Mouse (Mus musculus) testis, adult 2 months (tissue): ENCODE data around the gene Iqgap2. TPM values are rescaled to one million over a fixed set of nuclear protein-coding genes. Genes with fewer than 3 reads are reported as not detected.
A peak's percentile ranks its signal among the peaks of the same experiment; 100 is the strongest.

Experiments used
- H3K27ac ChIP-seq: fragments of 200-500 bp; 2 replicates; pipeline ENCODE4 v1.5.1; 2012; ENCODE audit warnings: low read depth, low read length; ENCODE audit not compliant: control insufficient read depth, insufficient read depth
- H3K27me3 ChIP-seq: fragments of 200-500 bp; 2 replicates; pipeline ENCODE4 v1.6.1; 2012; ENCODE audit warnings: mild to moderate bottlenecking, low read length, moderate library complexity; ENCODE audit not compliant: control insufficient read depth, insufficient read depth
- H3K36me3 ChIP-seq: fragments of 200-500 bp; 2 replicates; pipeline ENCODE4 v1.6.1; 2012; ENCODE audit warnings: mild to moderate bottlenecking, low read length; ENCODE audit not compliant: control insufficient read depth, insufficient read depth
- H3K4me1 ChIP-seq: fragments of 200-500 bp; 2 replicates; pipeline ENCODE4 v1.6.1; 2012; ENCODE audit warnings: low read length; ENCODE audit not compliant: control insufficient read depth, insufficient read depth
- H3K4me3 ChIP-seq: fragments of 200-500 bp; 2 replicates; pipeline ENCODE4 v1.5.1; 2012; ENCODE audit warnings: low read depth, mild to moderate bottlenecking, low read length, moderate library complexity, mixed read lengths; ENCODE audit not compliant: control insufficient read depth
- CTCF ChIP-seq: fragments of 200-500 bp; IDR thresholded peaks from 2 replicates; pipeline ENCODE4 v1.5.1; 2012; ENCODE audit warnings: low read depth, mild to moderate bottlenecking, inconsistent platforms, low read length, moderate library complexity; ENCODE audit not compliant: control insufficient read depth, insufficient read depth, insufficient replicate concordance
- POLR2A ChIP-seq: fragments of 200-500 bp; IDR thresholded peaks from 2 replicates; pipeline ENCODE4 v1.6.1; 2012; ENCODE audit warnings: low read depth, mild to moderate bottlenecking, inconsistent platforms, low read length, moderate library complexity; ENCODE audit not compliant: control insufficient read depth
- polyA plus RNA-seq: library from polyadenylated mRNA; depleted of rRNA; stranded (reverse); fragments of >200 nt; gene quantifications from 2 replicates; pipeline ENCODE4 v1.2.3, GENCODE M21; 2012

Iqgap2 gene
- polyA plus RNA-seq, 1 experiment: 2.9 TPM

DNA sequence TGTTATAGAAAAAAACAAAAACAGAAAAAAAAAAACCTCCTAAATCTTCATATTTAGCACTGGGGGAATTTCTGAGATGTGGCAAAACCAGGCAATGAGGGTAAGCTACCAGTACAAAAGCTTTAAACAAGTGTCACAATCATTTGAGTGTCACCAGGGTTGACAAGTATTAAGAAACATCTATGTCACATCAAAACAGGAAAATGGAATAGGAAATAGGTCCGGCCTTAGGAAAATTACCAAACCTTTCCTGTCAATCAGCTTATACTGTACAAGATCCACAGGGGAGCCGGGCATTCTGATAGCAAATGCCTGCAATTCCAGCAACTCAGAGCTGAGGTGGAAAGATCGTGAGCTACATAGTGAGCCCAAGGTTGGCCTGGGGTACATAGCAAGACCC lies 46.8 kb downstream of the Iqgap2 start:
- Histone ChIP-seq H3K27me3 (no peaks in the 10 kb centered on the region), H3K4me1 (no peaks in the 10 kb centered on the region), H3K27ac (no peak overlapping the region), H3K4me3 (no peak overlapping the region), H3K36me3 (no peaks in the 10 kb centered on the region)
- TF ChIP-seq CTCF (no peak), POLR2A (no peak)

GRCm38 (mm10) chr13:95843411-95844026 lies 48.2 kb downstream of the Iqgap2 start:
- no peak overlapping the region for H3K4me3 ChIP-seq
- no peak overlapping the region for H3K27ac ChIP-seq
- no peaks in the 10 kb centered on the region for H3K36me3 ChIP-seq
- no peaks in the 10 kb centered on the region for H3K27me3 ChIP-seq
- TF ChIP-seq CTCF (no peak), POLR2A (no peak)
- H3K4me1 ChIP-seq: no peaks in the 10 kb centered on the region

- Histone ChIP-seq H3K27me3 (no peaks in the 10 kb centered on the region), H3K27ac (no peak overlapping the region), H3K4me3 (no peak overlapping the region), H3K4me1 (no peaks in the 10 kb centered on the region), H3K36me3 (no peaks in the 10 kb centered on the region)
- TF ChIP-seq CTCF: no peak
- TF ChIP-seq POLR2A: no peak
Observed at GRCm38 (mm10) chr13:95842803-95843202, 48.9 kb downstream of the Iqgap2 start.

- H3K27me3 ChIP-seq: no peaks in the 10 kb centered on the region
- no peaks in the 10 kb centered on the region for H3K36me3 ChIP-seq
Observed at GRCm38 (mm10) chr13:95841946-95842345, 49.8 kb downstream of the Iqgap2 start.

DNA sequence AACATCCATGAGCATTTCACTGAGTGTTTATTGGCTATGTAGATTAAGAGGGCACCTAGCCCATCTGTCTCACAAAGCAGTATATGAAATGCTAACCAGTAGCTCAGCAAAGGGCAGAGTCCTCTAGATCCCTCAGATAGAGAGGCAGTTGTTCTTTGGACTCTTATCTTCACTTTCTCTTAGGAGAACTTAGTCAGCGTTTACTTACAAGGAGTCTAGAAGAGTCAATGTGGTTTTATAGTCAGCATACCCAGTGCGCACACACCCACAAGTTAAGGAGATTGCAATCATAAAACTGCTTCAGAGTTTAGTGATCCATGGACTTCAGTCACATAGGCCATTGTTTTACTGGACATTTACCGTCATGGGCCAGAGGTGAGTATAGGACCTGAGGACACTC lies 54.8 kb downstream of the Iqgap2 start:
- Histone ChIP-seq H3K27me3 (no peaks in the 10 kb centered on the region), H3K36me3 (no peaks in the 10 kb centered on the region), H3K4me3 (no peak overlapping the region), H3K27ac (no peak overlapping the region), H3K4me1 (no peaks in the 10 kb centered on the region)
- TF ChIP-seq CTCF: no peak

More at GRCm38 (mm10) chr13:95841946-95842345, 49.8 kb downstream of the Iqgap2 start:
- no peak overlapping the region for H3K4me3 ChIP-seq
- no peak overlapping the region for H3K27ac ChIP-seq
- no peak for TF ChIP-seq POLR2A
- H3K4me1 ChIP-seq: no peaks in the 10 kb centered on the region

DNA sequence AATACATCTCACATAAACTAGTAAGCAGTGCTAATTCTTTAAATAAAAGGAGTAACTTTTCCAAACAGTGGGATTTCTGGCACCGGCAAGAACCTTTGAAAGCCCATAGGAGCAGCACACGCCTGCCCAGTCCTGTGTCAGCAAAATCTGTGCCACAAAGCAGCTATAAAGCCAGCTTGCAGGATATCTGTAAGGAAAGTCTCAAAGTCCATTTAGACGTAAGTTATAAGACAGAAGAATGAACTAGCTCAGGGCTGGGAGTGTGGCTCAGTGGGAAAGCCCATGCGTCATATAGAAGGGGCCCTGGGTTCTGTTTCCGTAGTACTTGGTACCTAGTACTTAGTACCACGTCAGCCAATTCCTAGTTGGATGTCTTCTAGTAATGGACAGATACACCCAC lies 58.2 kb downstream of the Iqgap2 start:
- TF ChIP-seq CTCF (no peak), POLR2A (no peak)

GRCm38 (mm10) chr13:95832712-95833111 lies 59.0 kb downstream of the Iqgap2 start:
- H3K4me1 ChIP-seq: no peaks in the 10 kb centered on the region
- H3K4me3 ChIP-seq: no peak overlapping the region
- H3K36me3 ChIP-seq: no peaks in the 10 kb centered on the region
- H3K27ac ChIP-seq: no peak overlapping the region
- TF ChIP-seq CTCF: no peak
- TF ChIP-seq POLR2A: no peak
- H3K27me3 ChIP-seq: no peaks in the 10 kb centered on the region

More for the DNA sequence above, 58.2 kb downstream of the Iqgap2 start:
- no peaks in the 10 kb centered on the region for H3K36me3 ChIP-seq
- no peak overlapping the region for H3K27ac ChIP-seq
- H3K4me1 ChIP-seq: no peaks in the 10 kb centered on the region
- H3K4me3 ChIP-seq: no peak overlapping the region
- no peaks in the 10 kb centered on the region for H3K27me3 ChIP-seq

DNA sequence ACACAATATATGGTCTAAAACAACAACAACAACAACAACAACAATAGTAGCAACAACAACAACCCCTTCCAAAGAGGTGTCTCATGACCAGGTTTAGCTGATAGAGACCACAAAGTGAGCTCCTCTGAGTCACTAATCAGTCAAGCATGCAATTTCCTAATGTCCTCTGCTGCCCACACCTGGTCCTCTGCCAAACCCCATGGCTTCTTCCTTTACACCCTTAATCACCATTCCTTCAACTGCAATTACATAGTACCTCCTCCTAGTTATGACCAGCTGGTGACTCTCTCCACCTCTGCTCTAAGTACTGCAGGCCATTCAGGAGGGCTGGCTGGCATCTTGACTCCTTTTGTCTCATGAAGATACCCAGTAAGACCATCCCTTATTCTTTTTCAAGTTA lies 60.0 kb downstream of the Iqgap2 start:
- H3K27me3 ChIP-seq: no peaks in the 10 kb centered on the region
- no peaks in the 10 kb centered on the region for H3K36me3 ChIP-seq
- no peaks in the 10 kb centered on the region for H3K4me1 ChIP-seq
- TF ChIP-seq POLR2A: no peak
- TF ChIP-seq CTCF: no peak
- H3K4me3 ChIP-seq: no peak overlapping the region
- peak overlapping the region; percentile 56 for H3K27ac ChIP-seq
